Mouse (Mus musculus) 3T3-L1 (cell line): ENCODE measurements around the gene Ostm1.

ENCODE experiments used
- DNase-seq: peaks from one replicate; pipeline ENCODE4 v3.0.0-alpha.2; 2015; ENCODE audit warnings: low read depth, low spot score

The Ostm1 gene

GRCm38 (mm10) chr10:42582566-42583110, 984 bp upstream of the Ostm1 start:
- DNase-seq = no peak

GRCm38 (mm10) chr10:42583902-42584435, 347 bp downstream of the Ostm1 start:
- no peak for DNase-seq

GRCm38 (mm10) chr10:42584436-42584983, 888 bp downstream of the Ostm1 start:
- no peak for DNase-seq

GRCm38 (mm10) chr10:42585156-42585555, 1.5 kb downstream of the Ostm1 start:
- DNase-seq = no peak

- no peak for DNase-seq
These were observed 2.1 kb downstream of the Ostm1 start for GRCm38 (mm10) chr10:42585596-42586305.

GRCm38 (mm10) chr10:42587961-42588750, 4.5 kb downstream of the Ostm1 start:
- no peak for DNase-seq

- DNase-seq = no peak
These were observed 5.9 kb downstream of the Ostm1 start for GRCm38 (mm10) chr10:42589505-42589904.

- no peak for DNase-seq
These were observed 6.9 kb downstream of the Ostm1 start for GRCm38 (mm10) chr10:42590261-42591184.

- no peak for DNase-seq
These were observed 7.8 kb downstream of the Ostm1 start for GRCm38 (mm10) chr10:42591185-42591992.

- no peak for DNase-seq
These were observed 8.5 kb downstream of the Ostm1 start for GRCm38 (mm10) chr10:42591993-42592686.

GRCm38 (mm10) chr10:42593201-42593600, 9.6 kb downstream of the Ostm1 start:
- no peak for DNase-seq

GRCm38 (mm10) chr10:42598615-42599014, 15.0 kb downstream of the Ostm1 start:
- no peak for DNase-seq

GRCm38 (mm10) chr10:42601556-42601955, 17.9 kb downstream of the Ostm1 start:
- no peak for DNase-seq

- peak; percentile 50 for DNase-seq
These were observed 21.3 kb downstream of the Ostm1 start for GRCm38 (mm10) chr10:42604874-42605273.

- no peak for DNase-seq
These were observed 23.1 kb downstream of the Ostm1 start for GRCm38 (mm10) chr10:42606757-42607156.

- no peak for DNase-seq
These were observed 29.5 kb downstream of the Ostm1 start for GRCm38 (mm10) chr10:42613075-42613474.

- no peak for DNase-seq
These were observed 30.2 kb downstream of the Ostm1 start for GRCm38 (mm10) chr10:42613639-42614381.

GRCm38 (mm10) chr10:42614766-42615165, 31.1 kb downstream of the Ostm1 start:
- DNase-seq = no peak

GRCm38 (mm10) chr10:42618291-42618690, 34.7 kb downstream of the Ostm1 start:
- DNase-seq = no peak
